Mouse (Mus musculus): ENCODE results near the gene Col15a1.

Gene Col15a1

GRCm38 (mm10) chr4:47278397-47278796 is 70.4 kb downstream of the Col15a1 start:
- TF ChIP-seq GATA4 (IDR thresholded peaks at IDR 0.05; ENCODE audit: insufficient replicate concordance, low read length) = no peak

GRCm38 (mm10) chr4:47279085-47279707 is 71.2 kb downstream of the Col15a1 start:
- no peak for TF ChIP-seq GATA4 (IDR thresholded peaks at IDR 0.05; ENCODE audit: insufficient replicate concordance, low read length)

- TF ChIP-seq GATA4 (IDR thresholded peaks at IDR 0.05; ENCODE audit: insufficient replicate concordance, low read length) = no peak
Observed at GRCm38 (mm10) chr4:47280126-47280525, 72.2 kb downstream of the Col15a1 start.

- TF ChIP-seq GATA4 (IDR thresholded peaks at IDR 0.05; ENCODE audit: insufficient replicate concordance, low read length) = no peak
Observed at GRCm38 (mm10) chr4:47281920-47282682, 74.1 kb downstream of the Col15a1 start.

GRCm38 (mm10) chr4:47284311-47284710 is 76.3 kb downstream of the Col15a1 start:
- TF ChIP-seq GATA4 (IDR thresholded peaks at IDR 0.05; ENCODE audit: insufficient replicate concordance, low read length) = no peak

- TF ChIP-seq GATA4 (IDR thresholded peaks at IDR 0.05; ENCODE audit: insufficient replicate concordance, low read length) = no peak
Observed at GRCm38 (mm10) chr4:47284874-47285273, 76.9 kb downstream of the Col15a1 start.

GRCm38 (mm10) chr4:47286599-47287147 is 78.7 kb downstream of the Col15a1 start:
- TF ChIP-seq GATA4 (IDR thresholded peaks at IDR 0.05; ENCODE audit: insufficient replicate concordance, low read length) = no peak

GRCm38 (mm10) chr4:47287468-47287867 is 79.5 kb downstream of the Col15a1 start:
- TF ChIP-seq GATA4 (IDR thresholded peaks at IDR 0.05; ENCODE audit: insufficient replicate concordance, low read length) = no peak

GRCm38 (mm10) chr4:47288306-47288705 is 80.3 kb downstream of the Col15a1 start:
- no peak for TF ChIP-seq GATA4 (IDR thresholded peaks at IDR 0.05; ENCODE audit: insufficient replicate concordance, low read length)

- no peak for TF ChIP-seq GATA4 (IDR thresholded peaks at IDR 0.05; ENCODE audit: insufficient replicate concordance, low read length)
Observed at GRCm38 (mm10) chr4:47289526-47289925, 81.6 kb downstream of the Col15a1 start.

GRCm38 (mm10) chr4:47290448-47290847 is 82.5 kb downstream of the Col15a1 start:
- no peak for TF ChIP-seq GATA4 (IDR thresholded peaks at IDR 0.05; ENCODE audit: insufficient replicate concordance, low read length)

- no peak for TF ChIP-seq GATA4 (IDR thresholded peaks at IDR 0.05; ENCODE audit: insufficient replicate concordance, low read length)
Observed at GRCm38 (mm10) chr4:47291013-47291412, 83.1 kb downstream of the Col15a1 start.

- no peak for TF ChIP-seq GATA4 (IDR thresholded peaks at IDR 0.05; ENCODE audit: insufficient replicate concordance, low read length)
Observed at GRCm38 (mm10) chr4:47292956-47293355, 85.0 kb downstream of the Col15a1 start.

- TF ChIP-seq GATA4 (IDR thresholded peaks at IDR 0.05; ENCODE audit: insufficient replicate concordance, low read length) = peak; percentile 72; the same call in 1 of the 2 replicates
Observed at GRCm38 (mm10) chr4:47293771-47294543, 86.0 kb downstream of the Col15a1 start.

GRCm38 (mm10) chr4:47294544-47295070 is 86.6 kb downstream of the Col15a1 start:
- TF ChIP-seq GATA4 (IDR thresholded peaks at IDR 0.05; ENCODE audit: insufficient replicate concordance, low read length) = no peak

Data from liver, adult (tissue).